Mouse (Mus musculus): ENCODE measurements around the gene Ptch2. TPM values are rescaled to one million over a fixed set of nuclear protein-coding genes. Genes with fewer than 3 reads are reported as not detected.

Ptch2 gene
- polyA plus RNA-seq, 1 experiment, result 2.8 TPM

GRCm38 (mm10) chr4:117096666-117097065 lies 791 bp downstream of the Ptch2 start:
- WGBS, result 25% methylated on average over 5 of the region's 5 CpGs
- no peak for TF ChIP-seq CTCF (IDR thresholded peaks at IDR 0.05; ENCODE audit: control insufficient read depth, insufficient read depth, low read length)
- Histone ChIP-seq H3K4me3 (replicated peaks; ENCODE audit: control insufficient read depth, low read depth, low read length) (no peak overlapping the region), H3K4me1 (ENCODE audit: control insufficient read depth, insufficient read depth, low read length) (peaks cover 6% of the 10 kb centered on the region; the same call in 1 of the 2 replicates), H3K27ac (ENCODE audit: control insufficient read depth, insufficient read depth, low read depth, low read length, poor library complexity) (no peak overlapping the region)

DNA sequence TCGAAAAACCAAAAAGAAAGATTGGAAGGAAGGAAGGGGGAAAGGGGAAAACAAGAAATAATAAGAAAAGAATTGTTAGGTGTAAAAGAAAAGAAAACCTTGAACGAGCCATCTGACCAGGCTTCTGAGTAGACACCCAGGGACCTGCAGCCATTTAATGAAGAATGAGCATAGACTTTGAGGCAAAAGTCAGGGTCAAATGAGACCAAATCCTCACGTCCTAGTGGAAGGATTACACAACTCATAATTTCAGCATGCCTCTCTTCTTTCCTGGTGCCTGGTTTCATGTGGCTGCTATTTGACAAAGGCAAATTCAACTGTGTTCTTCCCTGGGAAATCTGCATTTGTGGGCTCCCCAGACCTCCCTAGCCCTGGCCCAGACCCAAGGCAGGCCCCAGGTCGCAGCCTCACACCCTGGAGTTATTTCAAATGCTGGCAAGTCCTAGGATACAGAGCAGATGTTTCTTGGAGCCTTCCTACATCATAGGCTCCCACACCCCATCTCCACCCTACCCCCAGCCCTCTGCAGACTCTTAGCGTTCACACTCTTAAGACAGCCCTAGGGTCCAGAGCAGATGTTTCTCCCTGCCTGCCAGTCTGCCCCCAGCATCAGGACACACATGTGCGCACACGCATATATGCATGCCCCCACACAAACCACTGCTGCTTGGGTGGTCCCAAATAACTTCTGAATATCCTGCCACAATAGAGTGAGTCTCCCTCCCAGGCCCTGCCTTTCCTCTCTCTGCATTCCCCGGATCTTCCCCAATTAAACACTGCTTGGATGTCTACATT lies 2.3 kb downstream of the Ptch2 start:
- TF ChIP-seq POLR2A (IDR thresholded peaks at IDR 0.05; ENCODE audit: borderline replicate concordance, control insufficient read depth, low read depth, low read length), result no peak
- no peak for TF ChIP-seq CTCF (IDR thresholded peaks at IDR 0.05; ENCODE audit: control insufficient read depth, insufficient read depth, low read length)
- WGBS, result 65% methylated on average over 8 of the region's 8 CpGs
- Histone ChIP-seq H3K4me3 (replicated peaks; ENCODE audit: control insufficient read depth, low read depth, low read length) (no peak overlapping the region), H3K27ac (ENCODE audit: control insufficient read depth, insufficient read depth, low read depth, low read length, poor library complexity) (no peak overlapping the region), H3K4me1 (ENCODE audit: control insufficient read depth, insufficient read depth, low read length) (peaks cover 6% of the 10 kb centered on the region; the same call in 1 of the 2 replicates)

DNA sequence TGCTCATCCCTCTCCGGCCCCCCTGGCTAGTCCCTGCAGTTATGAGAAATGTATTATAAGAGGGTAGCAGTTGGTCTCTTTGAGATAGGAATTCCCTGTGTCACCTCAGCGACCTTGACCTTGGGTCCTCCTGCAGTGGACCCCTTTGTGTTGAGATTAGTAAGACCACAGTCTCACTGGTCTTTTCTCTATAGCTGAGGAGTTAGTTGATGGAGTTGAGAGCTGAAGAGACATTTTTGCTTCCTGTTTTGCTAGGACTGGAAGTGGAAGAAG lies 2.8 kb downstream of the Ptch2 start:
- Histone ChIP-seq H3K4me3 (replicated peaks; ENCODE audit: control insufficient read depth, low read depth, low read length) (no peak overlapping the region), H3K27ac (ENCODE audit: control insufficient read depth, insufficient read depth, low read depth, low read length, poor library complexity) (no peak overlapping the region), H3K4me1 (ENCODE audit: control insufficient read depth, insufficient read depth, low read length) (peaks cover 6% of the 10 kb centered on the region; the same call in 1 of the 2 replicates)
- no peak for TF ChIP-seq CTCF (IDR thresholded peaks at IDR 0.05; ENCODE audit: control insufficient read depth, insufficient read depth, low read length)
- no peak for TF ChIP-seq POLR2A (IDR thresholded peaks at IDR 0.05; ENCODE audit: borderline replicate concordance, control insufficient read depth, low read depth, low read length)
- 74% methylated on average over 2 of the region's 2 CpGs for WGBS

DNA sequence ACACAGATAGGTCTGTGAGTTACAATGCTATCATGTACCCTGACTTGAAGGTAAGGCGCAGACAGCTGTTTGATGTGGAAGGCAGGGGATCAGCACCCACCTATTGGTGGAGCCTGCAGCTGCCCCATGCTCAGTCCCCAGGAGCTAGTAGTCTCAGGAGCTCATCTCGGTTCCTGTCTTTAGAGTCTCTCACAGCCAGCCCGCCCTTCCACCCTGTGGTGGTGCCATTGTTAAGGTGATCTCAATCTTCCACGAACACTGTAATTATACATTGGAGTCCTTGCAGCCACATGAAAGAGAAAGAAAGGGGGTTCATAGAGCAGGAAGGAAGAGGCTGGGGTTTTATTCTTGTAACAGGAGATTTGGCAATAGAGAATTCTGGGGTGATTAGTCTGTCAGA lies 4.2 kb downstream of the Ptch2 start:
- H3K4me1 ChIP-seq (ENCODE audit: control insufficient read depth, insufficient read depth, low read length), result peaks cover 6% of the 10 kb centered on the region; the same call in 1 of the 2 replicates
- H3K4me3 ChIP-seq (replicated peaks; ENCODE audit: control insufficient read depth, low read depth, low read length), result no peak overlapping the region
- TF ChIP-seq POLR2A (IDR thresholded peaks at IDR 0.05; ENCODE audit: borderline replicate concordance, control insufficient read depth, low read depth, low read length), result no peak
- TF ChIP-seq CTCF (IDR thresholded peaks at IDR 0.05; ENCODE audit: control insufficient read depth, insufficient read depth, low read length), result no peak
- H3K27ac ChIP-seq (ENCODE audit: control insufficient read depth, insufficient read depth, low read depth, low read length, poor library complexity), result no peak overlapping the region
- 40% methylated on average over 4 of the region's 4 CpGs for WGBS

DNA sequence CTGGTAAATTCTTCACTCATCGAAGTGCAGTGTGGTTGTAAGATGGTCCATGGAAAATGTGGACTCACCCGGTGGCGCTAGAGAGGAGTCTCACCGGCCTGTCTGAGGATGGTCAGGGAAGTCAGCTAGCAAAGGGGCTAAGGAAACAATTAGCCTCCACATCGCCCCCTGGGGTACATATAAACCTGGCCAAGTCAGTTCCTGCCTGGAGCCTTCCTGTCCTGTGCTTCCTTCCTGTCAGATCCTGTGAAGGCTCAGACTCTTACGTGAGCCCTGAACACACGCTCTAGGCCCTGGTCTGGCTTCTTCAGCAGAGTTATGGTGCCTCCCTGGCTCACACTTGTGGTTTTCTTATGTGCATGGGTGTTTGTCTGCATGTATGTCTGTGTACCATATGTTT lies 5.3 kb downstream of the Ptch2 start:
- WGBS, result 50% methylated on average over 7 of the region's 7 CpGs
- Histone ChIP-seq H3K4me3 (replicated peaks; ENCODE audit: control insufficient read depth, low read depth, low read length) (no peak overlapping the region), H3K4me1 (ENCODE audit: control insufficient read depth, insufficient read depth, low read length) (peaks cover 6% of the 10 kb centered on the region; the same call in 1 of the 2 replicates), H3K27ac (ENCODE audit: control insufficient read depth, insufficient read depth, low read depth, low read length, poor library complexity) (no peak overlapping the region)
- TF ChIP-seq CTCF (IDR thresholded peaks at IDR 0.05; ENCODE audit: control insufficient read depth, insufficient read depth, low read length) (peak; percentile 33; the same call in 1 of the 2 replicates), POLR2A (IDR thresholded peaks at IDR 0.05; ENCODE audit: borderline replicate concordance, control insufficient read depth, low read depth, low read length) (no peak)

DNA sequence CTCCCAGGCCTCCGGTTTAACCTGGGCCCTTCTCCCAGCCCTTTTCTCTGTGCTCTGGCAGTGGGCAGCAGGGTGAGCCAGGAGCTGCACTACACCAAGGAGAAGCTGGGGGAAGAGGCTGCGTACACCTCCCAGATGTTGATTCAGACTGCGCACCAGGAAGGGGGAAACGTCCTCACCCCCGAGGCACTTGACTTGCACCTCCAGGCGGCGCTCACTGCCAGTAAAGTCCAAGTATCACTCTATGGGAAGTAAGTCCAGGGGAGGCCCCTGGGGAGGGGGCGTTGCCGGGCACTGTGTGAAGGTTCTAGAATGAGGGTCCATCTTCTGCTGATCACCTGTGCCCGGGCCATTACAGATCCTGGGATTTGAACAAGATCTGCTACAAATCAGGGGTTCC lies 8.8 kb downstream of the Ptch2 start:
- TF ChIP-seq CTCF (IDR thresholded peaks at IDR 0.05; ENCODE audit: control insufficient read depth, insufficient read depth, low read length) (peak; percentile 22; the same call in 1 of the 2 replicates), POLR2A (IDR thresholded peaks at IDR 0.05; ENCODE audit: borderline replicate concordance, control insufficient read depth, low read depth, low read length) (no peak)
- 59% methylated on average over 10 of the region's 10 CpGs for WGBS
- Histone ChIP-seq H3K27ac (ENCODE audit: control insufficient read depth, insufficient read depth, low read depth, low read length, poor library complexity) (no peak overlapping the region), H3K4me1 (ENCODE audit: control insufficient read depth, insufficient read depth, low read length) (peaks cover 6% of the 10 kb centered on the region; the same call in 1 of the 2 replicates), H3K4me3 (replicated peaks; ENCODE audit: control insufficient read depth, low read depth, low read length) (no peak overlapping the region)

- no peak for TF ChIP-seq CTCF (IDR thresholded peaks at IDR 0.05; ENCODE audit: control insufficient read depth, insufficient read depth, low read length)
- no peak for TF ChIP-seq POLR2A (IDR thresholded peaks at IDR 0.05; ENCODE audit: borderline replicate concordance, control insufficient read depth, low read depth, low read length)
- 77% methylated on average over 10 of the region's 10 CpGs for WGBS
- no peak overlapping the region for H3K4me3 ChIP-seq (replicated peaks; ENCODE audit: control insufficient read depth, low read depth, low read length)
- H3K27ac ChIP-seq (ENCODE audit: control insufficient read depth, insufficient read depth, low read depth, low read length, poor library complexity), result no peak overlapping the region
- peaks cover 4% of the 10 kb centered on the region; the same call in 1 of the 2 replicates for H3K4me1 ChIP-seq (ENCODE audit: control insufficient read depth, insufficient read depth, low read length)
These were observed 9.3 kb downstream of the Ptch2 start for GRCm38 (mm10) chr4:117105127-117105526.

- TF ChIP-seq CTCF (IDR thresholded peaks at IDR 0.05; ENCODE audit: control insufficient read depth, insufficient read depth, low read length) (no peak), POLR2A (IDR thresholded peaks at IDR 0.05; ENCODE audit: borderline replicate concordance, control insufficient read depth, low read depth, low read length) (no peak)
- 85% methylated on average over 18 of the region's 18 CpGs for WGBS
- Histone ChIP-seq H3K4me1 (ENCODE audit: control insufficient read depth, insufficient read depth, low read length) (no peaks in the 10 kb centered on the region), H3K4me3 (replicated peaks; ENCODE audit: control insufficient read depth, low read depth, low read length) (no peak overlapping the region), H3K27ac (ENCODE audit: control insufficient read depth, insufficient read depth, low read depth, low read length, poor library complexity) (no peak overlapping the region)
These were observed 12.1 kb downstream of the Ptch2 start for GRCm38 (mm10) chr4:117107813-117108523.
